Mouse (Mus musculus) adrenal gland, postnatal 10 days (tissue): ENCODE results near the gene Klf13. TPM values are rescaled to one million over a fixed set of nuclear protein-coding genes. Genes with fewer than 3 reads are reported as not detected.

Source experiments
- DNase-seq: peaks from one replicate; pipeline ENCODE4 v3.0.0; 2021; ENCODE audit warnings: mixed read lengths
- total RNA-seq, 2 experiments: library from RNA; stranded (reverse); gene quantifications; 2 replicates each; pipeline ENCODE4 v1.2.3; 2021

Klf13 gene
- total RNA-seq, 2 experiments from 2014 or later: 65.9 to 80.6 TPM

GRCm38 (mm10) chr7:63925413-63926360 lies 13.0 kb downstream of the Klf13 start:
- DNase-seq: peak; percentile 63

- peak; percentile 92 for DNase-seq
Measured at GRCm38 (mm10) chr7:63924747-63925412, 13.8 kb downstream of the Klf13 start.

GRCm38 (mm10) chr7:63924151-63924550 lies 14.6 kb downstream of the Klf13 start:
- DNase-seq: peak; percentile 18

- DNase-seq: no peak
Measured at GRCm38 (mm10) chr7:63922975-63923374, 15.7 kb downstream of the Klf13 start.

- DNase-seq: no peak
Measured at GRCm38 (mm10) chr7:63922571-63922970, 16.1 kb downstream of the Klf13 start.

- DNase-seq: peak; percentile 17
Measured at GRCm38 (mm10) chr7:63921909-63922562, 16.7 kb downstream of the Klf13 start.

- no peak for DNase-seq
Measured at GRCm38 (mm10) chr7:63918771-63919768, 19.6 kb downstream of the Klf13 start.

- DNase-seq: no peak
Measured at GRCm38 (mm10) chr7:63917693-63918092, 21.0 kb downstream of the Klf13 start.

GRCm38 (mm10) chr7:63916268-63916907 lies 22.3 kb downstream of the Klf13 start, which contains the start of gene E030018B13Rik:
Gene E030018B13Rik (plus strand): TSS chr7:63916857.
- DNase-seq: no peak

GRCm38 (mm10) chr7:63914891-63915290 lies 23.8 kb downstream of the Klf13 start:
- DNase-seq: no peak

- DNase-seq: no peak
Measured at GRCm38 (mm10) chr7:63913724-63914692, 24.7 kb downstream of the Klf13 start.

- no peak for DNase-seq
Measured at GRCm38 (mm10) chr7:63912924-63913723, 25.6 kb downstream of the Klf13 start.

- peak; percentile 65 for DNase-seq
Measured at GRCm38 (mm10) chr7:63912234-63912810, 26.4 kb downstream of the Klf13 start.

- DNase-seq: peak; percentile 84
Measured at GRCm38 (mm10) chr7:63911383-63912233, 27.1 kb downstream of the Klf13 start.

- DNase-seq: no peak
Measured at GRCm38 (mm10) chr7:63910912-63911311, 27.8 kb downstream of the Klf13 start.

- no peak for DNase-seq
Measured at GRCm38 (mm10) chr7:63910225-63910624, 28.5 kb downstream of the Klf13 start.
